Mouse (Mus musculus) gastrocnemius, postnatal 4 days (tissue): ENCODE results near the gene Bcl2l11. TPM values are rescaled to one million over a fixed set of nuclear protein-coding genes. Genes with fewer than 3 reads are reported as not detected.
"Not testable (repeated sequence)": the region's sequence is repeated elsewhere in the genome, so short reads cannot be mapped to it uniquely, and the experiment has no call there.

ENCODE experiments used
- DNase-seq, 2 experiments: peaks; one replicate each; pipeline ENCODE4 v3.0.0; 2021 to 2022; ENCODE audit warnings: low spot score in 2 of 2, mixed read lengths in 2 of 2
- total RNA-seq, 2 experiments: library from RNA; stranded (reverse); gene quantifications; 2 replicates each; pipeline ENCODE4 v1.2.3; 2021

Bcl2l11 gene
- total RNA-seq, 2 experiments from 2014 or later = 18.0 to 23.7 TPM

DNA sequence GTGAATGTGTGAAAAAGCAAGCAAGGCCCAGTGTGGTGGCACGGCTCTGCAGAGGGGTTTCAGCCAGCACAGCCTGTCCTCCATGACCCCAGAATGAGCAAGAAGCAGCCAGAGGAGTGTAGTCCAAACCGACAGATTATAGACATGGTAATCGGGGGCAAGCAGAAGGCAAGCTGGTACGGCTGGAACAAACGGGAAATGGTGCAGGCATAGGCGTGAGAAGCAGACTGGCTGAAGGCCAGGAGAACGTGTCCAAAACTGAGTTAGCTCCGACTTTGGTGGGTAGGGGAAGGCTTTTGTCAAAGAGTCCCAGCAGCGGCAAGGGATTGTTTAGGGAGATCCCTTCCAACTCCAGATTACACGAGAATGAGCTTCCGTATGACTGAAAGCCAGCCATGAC lies 44.1 kb downstream of the Bcl2l11 start:
- no peak for DNase-seq

DNA sequence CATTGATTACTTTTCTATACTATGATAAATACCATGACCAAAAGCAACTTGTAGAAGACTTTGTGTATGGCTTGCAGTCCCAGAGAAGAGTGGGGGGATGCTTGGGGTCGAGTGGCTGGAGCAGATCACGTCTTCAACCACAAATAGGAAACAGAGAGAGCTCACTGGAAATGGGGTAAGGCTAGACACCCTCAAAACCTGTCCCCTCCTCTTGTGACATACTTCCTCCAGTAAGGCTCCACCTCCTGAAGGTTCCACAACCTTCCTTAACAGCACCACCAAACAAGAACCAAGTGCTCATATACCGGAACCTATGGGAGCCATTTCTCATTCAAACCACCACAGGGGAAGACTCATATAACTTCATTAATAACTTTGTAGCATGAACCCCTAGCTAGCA lies 44.8 kb downstream of the Bcl2l11 start:
- no peak for DNase-seq

DNA sequence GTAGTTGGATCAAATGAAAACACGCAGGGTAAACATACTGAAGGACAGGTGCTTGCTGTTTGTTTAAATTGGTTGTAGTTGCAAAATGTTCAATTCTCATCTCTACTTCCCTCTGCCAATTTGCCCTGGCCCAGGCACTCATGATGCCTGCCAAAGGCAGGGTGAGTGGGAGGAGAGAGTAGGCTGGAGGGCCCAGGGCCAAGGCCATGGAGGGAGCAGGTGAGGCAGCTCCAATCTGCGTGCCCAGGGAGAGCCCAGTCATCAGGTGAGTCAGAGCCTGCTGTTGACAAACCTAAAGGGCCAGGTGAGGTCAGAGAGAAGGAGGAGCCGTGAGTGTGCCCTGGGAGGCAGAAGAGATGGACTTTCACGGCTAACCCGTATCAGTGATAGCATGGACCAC lies 46.4 kb downstream of the Bcl2l11 start:
- DNase-seq = no peak

GRCm38 (mm10) chr2:128174176-128174575 lies 48.3 kb downstream of the Bcl2l11 start:
- DNase-seq = no peak

- DNase-seq = no peak
Observed at GRCm38 (mm10) chr2:128174604-128175342, 48.9 kb downstream of the Bcl2l11 start.

- DNase-seq = no peak
Observed at GRCm38 (mm10) chr2:128175625-128176024, 49.8 kb downstream of the Bcl2l11 start.

GRCm38 (mm10) chr2:128176391-128177044 lies 50.7 kb downstream of the Bcl2l11 start:
- no peak for DNase-seq

GRCm38 (mm10) chr2:128177241-128177661 lies 51.4 kb downstream of the Bcl2l11 start:
- no peak for DNase-seq

DNA sequence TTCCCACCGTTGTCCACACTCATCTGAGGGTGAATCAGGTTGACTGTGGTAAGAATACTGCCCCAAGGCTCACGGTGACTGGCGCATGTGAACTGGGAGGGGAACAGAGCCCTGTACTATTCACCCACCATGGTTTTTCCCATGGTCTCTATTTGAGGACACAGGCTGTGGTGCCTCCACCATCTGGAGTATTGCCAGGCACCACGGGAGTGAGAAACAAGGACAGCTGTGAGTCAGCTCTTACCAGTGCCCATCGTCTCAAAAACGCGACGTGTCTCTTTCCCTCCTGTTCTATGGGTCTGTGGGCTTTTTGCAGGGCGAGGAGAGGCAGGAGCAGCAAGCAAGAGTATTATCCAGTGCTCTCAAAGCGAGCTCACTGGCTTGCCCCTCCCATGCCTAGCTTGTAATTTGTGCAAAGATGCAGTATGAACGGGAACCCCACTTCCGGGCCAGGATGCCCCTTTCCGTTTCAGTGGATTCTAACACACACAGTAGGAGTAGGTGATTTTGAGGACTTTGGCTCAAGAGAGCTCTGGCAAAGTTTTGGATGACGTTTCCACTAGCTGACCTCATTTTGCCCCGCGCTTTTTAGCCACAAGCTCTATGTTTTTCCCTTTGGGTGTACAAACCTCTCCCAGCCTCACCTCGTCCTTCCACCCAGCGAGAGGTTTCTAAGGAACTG lies 53.4 kb downstream of the Bcl2l11 start:
- DNase-seq = no peak

GRCm38 (mm10) chr2:128179808-128180379 lies 54.1 kb downstream of the Bcl2l11 start:
- DNase-seq = no peak

DNA sequence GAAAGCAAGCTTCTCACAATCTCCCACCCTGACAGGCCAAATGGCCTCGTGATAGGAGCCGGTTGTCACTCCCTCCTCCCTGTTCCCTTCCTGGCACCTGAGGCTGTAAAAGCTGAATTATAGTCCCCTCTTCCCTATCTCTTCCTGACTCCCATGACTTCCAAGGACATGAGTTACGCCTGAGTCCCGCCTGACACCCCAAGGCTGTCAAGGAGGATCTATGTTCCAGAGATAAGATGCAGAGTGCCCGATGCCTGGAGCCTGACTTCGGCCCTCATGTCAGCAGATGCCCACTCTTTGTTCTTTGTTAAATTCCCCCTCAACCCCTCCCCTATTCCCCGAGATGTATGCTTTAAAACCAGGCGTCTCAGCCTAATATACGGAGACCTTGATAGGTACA lies 56.3 kb downstream of the Bcl2l11 start:
- DNase-seq = not testable (repeated sequence)

DNA sequence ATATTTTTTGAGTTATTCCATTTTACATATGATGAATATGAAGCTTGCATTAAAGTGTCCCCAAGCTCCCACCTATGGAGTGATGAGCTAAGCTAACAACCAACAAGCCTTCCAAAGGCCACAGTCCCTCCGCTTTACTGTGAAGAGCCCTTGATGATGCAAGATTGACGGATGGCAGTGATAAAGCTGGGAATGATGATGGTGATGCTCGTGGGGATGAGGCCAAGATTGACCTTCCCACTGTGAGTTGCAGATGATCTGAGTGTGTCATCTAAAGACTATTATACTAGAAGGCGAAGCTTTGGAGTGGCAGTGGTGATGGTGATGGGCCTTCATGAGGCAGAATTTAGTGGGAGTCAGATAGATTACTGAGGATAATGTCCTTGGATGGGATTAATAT lies 56.9 kb downstream of the Bcl2l11 start:
- DNase-seq = no peak

DNA sequence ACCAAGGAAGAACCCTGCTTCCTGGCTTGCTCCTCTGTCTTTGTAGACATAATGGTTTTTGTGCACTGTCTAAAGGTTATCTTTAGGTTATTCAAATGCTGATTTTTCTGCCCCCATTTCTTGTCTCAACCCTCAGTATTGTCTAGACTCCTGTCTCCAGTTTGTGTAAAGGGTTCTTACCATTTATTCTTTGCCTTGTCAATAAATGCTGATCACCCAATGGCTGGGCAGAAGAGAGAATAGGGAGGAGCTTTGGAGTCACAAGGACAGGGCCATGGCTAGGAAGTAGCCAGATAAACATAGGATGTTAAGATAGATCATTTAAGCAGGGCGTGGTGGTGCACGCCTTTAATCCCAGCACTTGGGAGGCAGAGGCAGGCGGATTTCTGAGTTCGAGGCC lies 57.9 kb downstream of the Bcl2l11 start:
- no peak for DNase-seq

- no peak for DNase-seq
Observed at GRCm38 (mm10) chr2:128185942-128186341, 60.1 kb downstream of the Bcl2l11 start.

- no peak for DNase-seq
Observed at GRCm38 (mm10) chr2:128187277-128187676, 61.4 kb downstream of the Bcl2l11 start.

DNA sequence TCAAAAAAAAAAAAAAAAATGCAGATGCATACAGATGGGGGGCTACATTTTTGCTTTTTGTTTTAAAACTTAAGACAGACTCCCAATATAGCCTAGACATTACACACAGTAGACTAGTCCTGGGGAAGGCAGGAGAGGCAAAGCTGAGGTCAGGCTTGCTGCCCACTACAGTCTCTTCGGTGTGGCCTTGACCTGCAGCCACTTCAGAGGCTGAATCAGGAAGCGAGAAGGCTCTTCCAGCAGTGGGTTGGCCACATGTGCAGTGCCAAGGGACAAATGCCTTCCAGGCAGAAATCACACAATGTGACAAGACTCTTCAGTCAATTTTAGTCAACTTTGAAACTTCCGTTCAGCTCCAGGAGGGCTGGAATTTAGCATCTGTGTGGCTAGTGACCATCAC lies 62.6 kb downstream of the Bcl2l11 start:
- no peak for DNase-seq

GRCm38 (mm10) chr2:128189691-128190090 lies 63.9 kb downstream of the Bcl2l11 start:
- no peak for DNase-seq

GRCm38 (mm10) chr2:128190196-128190595 lies 64.4 kb downstream of the Bcl2l11 start:
- no peak for DNase-seq

DNA sequence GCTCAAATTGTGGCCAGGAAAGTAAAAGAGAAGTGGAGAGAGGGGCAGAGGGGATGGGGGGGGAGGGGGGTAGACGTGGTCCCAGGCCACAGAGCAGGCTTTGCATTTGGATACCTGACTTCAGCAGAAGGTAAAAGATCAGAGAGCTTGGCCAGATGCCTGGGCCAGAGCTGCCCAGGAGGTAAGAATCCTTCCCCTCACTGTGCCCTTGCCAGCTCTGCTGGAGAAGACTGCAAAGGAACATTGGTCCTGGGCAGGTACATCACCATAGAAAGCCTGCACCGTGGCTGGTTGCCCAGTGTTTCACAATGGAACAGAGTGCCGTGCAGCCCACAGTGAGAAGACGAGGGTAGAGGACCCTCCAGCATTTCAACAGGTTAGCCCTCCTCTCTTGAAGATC lies 67.6 kb downstream of the Bcl2l11 start:
- no peak for DNase-seq

DNA sequence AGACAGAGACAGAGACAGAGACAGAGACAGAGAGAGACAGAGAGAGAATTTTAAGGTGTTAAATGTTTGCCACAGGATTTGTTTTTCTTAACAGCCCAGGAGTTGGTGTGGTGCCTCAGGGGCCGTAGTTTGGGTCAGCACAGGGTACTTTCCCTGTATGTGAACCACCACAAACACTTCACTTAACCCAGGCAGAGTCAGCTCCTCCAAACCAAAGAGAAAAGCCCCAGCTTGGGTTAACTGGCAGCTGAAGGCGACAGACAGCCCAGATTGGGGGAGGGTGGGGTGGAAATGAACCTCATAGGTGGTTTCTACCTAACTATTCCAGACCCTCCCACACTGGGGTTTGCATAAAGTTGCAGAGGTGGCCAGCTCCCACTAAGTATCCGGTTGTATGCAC lies 71.5 kb downstream of the Bcl2l11 start:
- no peak for DNase-seq

- DNase-seq = no peak
Observed at GRCm38 (mm10) chr2:128203147-128203546, 77.3 kb downstream of the Bcl2l11 start.
